Mouse (Mus musculus) lung, embryonic 14.5 days (tissue): ENCODE measurements around the gene Aldh3a2. TPM values are rescaled to one million over a fixed set of nuclear protein-coding genes. Genes with fewer than 3 reads are reported as not detected.
"Not testable (repeated sequence)": the region's sequence is repeated elsewhere in the genome, so short reads cannot be mapped to it uniquely, and the experiment has no call there.

Experiments used
- ATAC-seq: fragments of 200-750 bp; cut with Nextera tagmentation; 2 replicates; pipeline ENCODE4 v1.8.0; 2017; ENCODE audit warnings: mild to moderate bottlenecking, moderate TSS enrichment, moderate library complexity; ENCODE audit not compliant: insufficient read depth
- DNase-seq: peaks from one replicate; pipeline ENCODE4 v3.0.0-alpha.2; 2015
- H3K27ac ChIP-seq: fragments of 300-500 bp; sonication (generic); 2 replicates; pipeline ENCODE4 v1.5.1; 2014; ENCODE audit warnings: low read depth, mild to moderate bottlenecking, moderate library complexity
- H3K27me3 ChIP-seq: fragments of 300-500 bp; sonication (generic); 2 replicates; pipeline ENCODE4 v1.6.1; 2014; ENCODE audit warnings: low read length, control low read depth; ENCODE audit not compliant: insufficient read depth
- H3K36me3 ChIP-seq: fragments of 300-500 bp; sonication (generic); 2 replicates; pipeline ENCODE4 v1.6.1; 2014; ENCODE audit warnings: control low read depth; ENCODE audit not compliant: insufficient read depth
- H3K4me1 ChIP-seq: fragments of 300-500 bp; sonication (generic); 2 replicates; pipeline ENCODE4 v1.6.1; 2014; ENCODE audit warnings: antibody characterized with exemption, control low read depth; ENCODE audit not compliant: insufficient read depth
- H3K4me2 ChIP-seq: fragments of 300-500 bp; sonication (generic); 2 replicates; pipeline ENCODE4 v1.6.1; 2014; ENCODE audit warnings: mild to moderate bottlenecking
- H3K4me3 ChIP-seq: fragments of 300-500 bp; sonication (generic); 2 replicates; pipeline ENCODE4 v1.5.1; 2014; ENCODE audit warnings: low read depth, low read length
- H3K9ac ChIP-seq: fragments of 300-500 bp; sonication (generic); 2 replicates; pipeline ENCODE4 v1.6.1; 2014
- H3K9me3 ChIP-seq: fragments of 300-500 bp; sonication (generic); 2 replicates; pipeline ENCODE4 v1.6.1; 2016; ENCODE audit warnings: low read depth, low read length, control low read depth
- CTCF ChIP-seq: IDR thresholded peaks from 2 replicates; pipeline ENCODE4 v1.5.1; 2016; ENCODE audit warnings: antibody characterized with exemption, low read depth
- WGBS: fragments of 180-500 bp; shearing (Covaris S2); extraction: QIAGEN DNeasy Blood & Tissue Kit; methylation state at CpG from one replicate; pipeline ENCODE4 v1.1.7; 2014; 5-methylcytosine and 5-hydroxymethylcytosine counted together
- polyA plus RNA-seq: library from polyadenylated mRNA; unstranded; fragments of >200 nt; fragmentation: Nextera tagmentation; extraction: Ambion mirVana; gene quantifications from 2 replicates; pipeline ENCODE4 v1.2.1, GENCODE M21; 2014

The Aldh3a2 gene
- polyA plus RNA-seq, 1 experiment from 2014 or later, result 37.6 TPM

GRCm38 (mm10) chr11:61192779-61193178, 74.5 kb downstream of the Aldh3a2 start:
- no peak for DNase-seq
- WGBS, result 71% methylated on average over 2 of the region's 2 CpGs
- Histone ChIP-seq H3K4me3 (no peak overlapping the region), H3K27ac (no peak overlapping the region), H3K9ac (no peak overlapping the region), H3K4me1 (no peaks in the 10 kb centered on the region), H3K9me3 (no peaks in the 10 kb centered on the region), H3K27me3 (no peaks in the 10 kb centered on the region), H3K4me2 (no peak overlapping the region), H3K36me3 (no peaks in the 10 kb centered on the region)
- TF ChIP-seq CTCF, result no peak
- no peak for ATAC-seq

- not testable (repeated sequence) for H3K4me3 ChIP-seq, H3K9me3 ChIP-seq, DNase-seq, H3K36me3 ChIP-seq, H3K4me1 ChIP-seq, H3K27me3 ChIP-seq, H3K4me2 ChIP-seq, ATAC-seq, H3K27ac ChIP-seq, H3K9ac ChIP-seq
- 96% methylated on average over 7 of the region's 10 CpGs for whole genome bisulfite sequencing
Observed at GRCm38 (mm10) chr11:61192123-61192522, 75.1 kb downstream of the Aldh3a2 start.

- H3K4me3 ChIP-seq, result no peak overlapping the region
- 73% methylated on average over 2 of the region's 2 CpGs for WGBS
- DNase-seq (no peak), ATAC-seq (no peak)
- H3K4me2 ChIP-seq, result no peak overlapping the region
- H3K4me1 ChIP-seq, result no peaks in the 10 kb centered on the region
- no peak overlapping the region for H3K27ac ChIP-seq
- H3K9me3 ChIP-seq, result no peaks in the 10 kb centered on the region
- TF ChIP-seq CTCF, result no peak
- no peak overlapping the region for H3K9ac ChIP-seq
- H3K36me3 ChIP-seq, result no peaks in the 10 kb centered on the region
- no peaks in the 10 kb centered on the region for H3K27me3 ChIP-seq
Observed at GRCm38 (mm10) chr11:61190776-61191175, 76.5 kb downstream of the Aldh3a2 start.

- Histone ChIP-seq H3K9me3 (no peaks in the 10 kb centered on the region), H3K4me1 (no peaks in the 10 kb centered on the region), H3K36me3 (no peaks in the 10 kb centered on the region), H3K9ac (no peak overlapping the region), H3K27me3 (no peaks in the 10 kb centered on the region), H3K4me2 (no peak overlapping the region), H3K27ac (no peak overlapping the region), H3K4me3 (no peak overlapping the region)
- WGBS, result 83% methylated on average over 1 of the region's 1 CpGs
- no peak for DNase-seq
- no peak for ATAC-seq
- TF ChIP-seq CTCF, result no peak
Observed at GRCm38 (mm10) chr11:61183820-61184219, 83.4 kb downstream of the Aldh3a2 start.

- Histone ChIP-seq H3K27me3 (no peaks in the 10 kb centered on the region), H3K4me2 (no peak overlapping the region), H3K9me3 (no peaks in the 10 kb centered on the region), H3K36me3 (no peaks in the 10 kb centered on the region), H3K27ac (no peak overlapping the region), H3K4me1 (no peaks in the 10 kb centered on the region), H3K4me3 (no peak overlapping the region), H3K9ac (no peak overlapping the region)
- no peak for DNase-seq
- ATAC-seq, result no peak
- TF ChIP-seq CTCF, result no peak
Observed at GRCm38 (mm10) chr11:61181624-61182023, 85.6 kb downstream of the Aldh3a2 start.

GRCm38 (mm10) chr11:61180361-61180760, 86.9 kb downstream of the Aldh3a2 start:
- H3K4me1 ChIP-seq, result no peaks in the 10 kb centered on the region
- ATAC-seq (no peak), DNase-seq (no peak)
- no peaks in the 10 kb centered on the region for H3K36me3 ChIP-seq
- no peak overlapping the region for H3K4me3 ChIP-seq
- H3K27ac ChIP-seq, result no peak overlapping the region
- H3K9ac ChIP-seq, result no peak overlapping the region
- H3K4me2 ChIP-seq, result no peak overlapping the region
- WGBS, result 84% methylated on average over 3 of the region's 3 CpGs
- TF ChIP-seq CTCF, result no peak
- no peaks in the 10 kb centered on the region for H3K9me3 ChIP-seq
- H3K27me3 ChIP-seq, result no peaks in the 10 kb centered on the region

GRCm38 (mm10) chr11:61176321-61176720, 90.9 kb downstream of the Aldh3a2 start:
- TF ChIP-seq CTCF, result no peak
- ATAC-seq (no peak), DNase-seq (no peak)
- H3K4me1 ChIP-seq, result peaks cover 3% of the 10 kb centered on the region; the same call in 1 of the 2 replicates
- no peak overlapping the region for H3K9ac ChIP-seq
- H3K4me3 ChIP-seq, result no peak overlapping the region
- H3K4me2 ChIP-seq, result no peak overlapping the region
- no peaks in the 10 kb centered on the region for H3K36me3 ChIP-seq
- no peaks in the 10 kb centered on the region for H3K9me3 ChIP-seq
- no peaks in the 10 kb centered on the region for H3K27me3 ChIP-seq
- 79% methylated on average over 1 of the region's 1 CpGs for WGBS
- no peak overlapping the region for H3K27ac ChIP-seq

GRCm38 (mm10) chr11:61175778-61176177, 91.5 kb downstream of the Aldh3a2 start:
- no peak overlapping the region for H3K27ac ChIP-seq
- H3K27me3 ChIP-seq, result no peaks in the 10 kb centered on the region
- DNase-seq (no peak), ATAC-seq (no peak)
- peak overlapping the region; percentile 96 for H3K4me3 ChIP-seq
- WGBS, result 68% methylated on average over 5 of the region's 5 CpGs
- peak overlapping the region; percentile 61 for H3K4me2 ChIP-seq
- no peaks in the 10 kb centered on the region for H3K9me3 ChIP-seq
- H3K4me1 ChIP-seq, result peaks cover 3% of the 10 kb centered on the region; the same call in 1 of the 2 replicates
- H3K9ac ChIP-seq, result no peak overlapping the region
- 0 out of 2 replicates have a peak, but pooled peaks cover 3% of the 10 kb centered on the region for H3K36me3 ChIP-seq
- TF ChIP-seq CTCF, result no peak
